Mouse (Mus musculus) WW6 (cell line): ENCODE results near the gene Tmem185b.

ENCODE experiments used
- DNase-seq: peaks from one replicate; pipeline ENCODE4 v3.0.0-alpha.2; 2013; ENCODE audit warnings: low read depth, low spot score

Tmem185b gene

DNA sequence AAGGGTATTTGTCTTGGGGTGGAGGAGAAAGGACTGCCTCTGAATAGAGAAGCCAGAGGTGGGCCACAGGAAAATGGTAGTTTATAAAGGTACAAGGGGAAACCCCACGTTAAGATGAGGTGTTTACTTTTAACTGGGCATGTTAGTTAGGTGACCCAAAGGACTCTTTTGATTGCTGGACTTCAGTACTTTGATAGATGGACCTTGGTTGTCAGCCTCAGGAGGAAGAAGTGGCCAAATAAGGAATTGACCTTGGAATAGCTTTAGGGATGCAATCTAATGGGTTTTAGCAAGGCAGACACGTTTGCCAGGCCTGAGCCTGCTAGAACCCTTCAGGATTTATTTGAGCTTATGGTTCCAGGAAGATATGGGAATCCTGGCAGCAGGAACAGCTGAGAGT, 13.3 kb downstream of the Tmem185b start:
- no peak for DNase-seq

DNA sequence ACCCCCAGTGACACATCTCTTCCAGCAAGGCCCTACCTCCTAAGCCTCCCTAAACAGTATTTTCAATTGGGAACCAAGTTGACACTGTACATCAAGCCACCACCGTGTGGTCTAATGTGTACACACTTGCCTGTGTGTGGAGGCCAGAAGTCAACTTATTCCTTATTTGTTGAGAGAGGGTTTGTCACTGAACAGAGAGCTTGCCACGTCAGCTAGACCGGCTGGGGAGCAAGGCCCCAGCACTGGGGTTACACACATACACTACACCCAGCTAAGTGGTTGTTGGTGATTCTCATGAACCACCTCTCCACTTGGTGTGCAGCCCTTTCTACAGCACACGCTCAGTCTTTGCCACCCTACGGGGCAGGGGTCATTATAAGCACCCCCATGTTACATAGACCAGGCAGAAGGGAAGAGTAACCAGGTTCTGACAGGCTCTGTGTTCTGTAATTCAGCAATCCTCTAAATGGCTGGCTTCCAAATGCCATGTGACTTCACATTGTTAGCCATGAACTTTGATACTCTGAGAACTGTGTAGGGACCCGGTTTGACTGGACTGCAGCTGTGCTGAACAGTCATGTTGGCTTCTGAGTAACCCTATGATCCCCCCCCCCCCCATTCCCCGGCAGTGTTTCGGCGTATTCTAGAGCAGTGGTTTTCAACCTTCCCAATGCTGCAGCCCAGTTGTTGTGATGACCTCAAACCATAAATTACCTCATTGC, 15.0 kb downstream of the Tmem185b start:
- DNase-seq: no peak

DNA sequence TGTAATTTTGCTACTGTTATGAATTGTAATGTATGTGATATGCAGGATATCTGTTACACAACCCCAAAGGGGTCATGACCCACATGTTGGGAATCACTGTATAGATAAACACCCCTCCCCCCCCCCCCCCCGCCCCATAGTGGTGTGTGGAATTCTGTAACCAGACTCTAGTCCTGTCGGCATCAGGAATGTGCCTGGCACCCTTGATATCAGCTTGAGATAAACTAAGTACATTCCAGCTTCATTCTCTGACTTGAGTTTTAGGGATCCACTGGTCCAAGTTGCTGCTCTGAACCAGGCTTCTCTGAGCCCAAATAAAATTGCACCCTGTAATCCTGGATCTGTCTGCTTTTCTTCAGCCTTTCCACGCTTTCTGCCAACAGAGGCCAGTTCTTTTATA, 15.6 kb downstream of the Tmem185b start:
- no peak for DNase-seq

DNA sequence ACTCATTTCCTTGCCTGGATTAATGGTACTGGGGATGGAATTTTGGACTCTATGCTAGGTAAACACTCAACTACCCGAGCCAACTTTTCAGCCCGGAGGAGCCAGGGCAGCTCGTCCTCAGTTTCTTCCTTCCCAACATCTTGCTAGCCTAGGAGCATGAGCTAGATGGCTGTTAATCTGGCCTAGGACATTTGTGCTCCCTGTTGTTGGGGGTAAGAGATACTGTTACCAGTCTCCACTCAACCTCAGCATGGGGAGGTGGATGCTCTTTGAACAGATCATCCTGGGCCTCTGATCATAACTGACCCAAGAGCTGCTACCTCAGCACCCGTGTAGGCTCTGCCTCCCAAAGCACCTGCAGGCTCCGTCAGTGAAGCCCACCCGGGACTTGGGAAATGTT, 17.4 kb downstream of the Tmem185b start:
- DNase-seq: no peak

DNA sequence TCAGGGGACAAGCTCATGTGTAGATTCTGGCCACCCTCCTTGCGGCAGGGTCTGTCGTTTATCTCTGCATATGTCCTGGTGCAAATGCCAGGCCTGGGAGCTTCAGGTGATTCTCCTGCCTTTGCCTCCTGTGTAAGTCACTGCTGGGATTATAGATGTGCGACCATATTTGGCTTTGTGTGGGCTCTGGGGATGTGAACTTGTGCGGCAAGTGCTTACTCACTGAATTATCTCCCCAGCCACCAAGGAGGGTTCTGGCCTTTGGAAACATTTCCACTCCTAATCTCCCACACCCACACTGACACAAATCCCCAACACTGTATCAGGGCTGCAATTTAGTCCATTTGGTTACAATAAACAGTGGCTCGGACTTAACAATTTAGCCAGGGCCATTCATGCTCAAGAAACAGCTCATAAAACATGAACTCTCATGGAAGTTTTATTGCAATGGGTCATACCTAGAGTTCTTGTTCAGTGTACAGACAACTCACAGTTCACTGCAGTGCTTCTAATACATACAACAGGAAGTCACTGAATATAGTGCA, 18.7 kb downstream of the Tmem185b start:
- DNase-seq: no peak

DNA sequence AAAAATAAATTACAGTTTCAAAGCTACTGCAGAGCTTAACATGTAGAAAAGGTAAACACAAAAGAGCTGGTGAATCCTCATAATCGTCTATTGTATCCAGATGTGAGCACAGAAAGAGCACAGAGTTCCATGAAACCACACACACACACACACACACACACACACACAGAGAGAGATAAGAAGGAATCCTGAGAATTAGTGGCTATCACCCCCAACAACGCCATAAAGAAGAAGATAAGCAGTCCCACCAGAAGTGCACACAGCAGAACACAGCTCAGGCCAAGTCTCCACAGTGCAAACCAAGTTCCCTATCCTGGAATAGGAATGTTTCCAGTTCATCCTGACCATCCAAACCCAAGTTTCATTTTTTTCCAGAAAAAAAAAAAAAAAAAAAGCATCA, 19.2 kb downstream of the Tmem185b start:
- no peak for DNase-seq

DNA sequence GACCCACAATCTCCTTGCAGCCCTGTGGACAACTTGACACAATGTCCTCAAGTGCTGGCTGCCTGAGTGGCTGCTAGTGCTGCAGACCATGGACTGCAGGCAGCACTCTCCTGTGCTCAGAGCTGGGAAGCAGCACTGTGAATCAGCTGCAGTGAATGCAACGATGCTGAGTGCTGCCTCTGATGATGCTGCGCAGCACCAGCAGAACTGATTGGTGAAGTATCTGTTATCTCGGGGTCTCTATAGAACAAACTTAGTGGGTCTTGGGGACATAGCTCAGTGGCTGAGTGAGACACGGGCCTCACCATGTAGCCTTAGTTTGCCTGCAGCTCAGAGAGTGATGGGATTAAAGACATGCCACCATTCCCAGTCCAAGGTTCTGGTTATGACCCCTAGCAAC, 19.7 kb downstream of the Tmem185b start:
- DNase-seq: no peak

DNA sequence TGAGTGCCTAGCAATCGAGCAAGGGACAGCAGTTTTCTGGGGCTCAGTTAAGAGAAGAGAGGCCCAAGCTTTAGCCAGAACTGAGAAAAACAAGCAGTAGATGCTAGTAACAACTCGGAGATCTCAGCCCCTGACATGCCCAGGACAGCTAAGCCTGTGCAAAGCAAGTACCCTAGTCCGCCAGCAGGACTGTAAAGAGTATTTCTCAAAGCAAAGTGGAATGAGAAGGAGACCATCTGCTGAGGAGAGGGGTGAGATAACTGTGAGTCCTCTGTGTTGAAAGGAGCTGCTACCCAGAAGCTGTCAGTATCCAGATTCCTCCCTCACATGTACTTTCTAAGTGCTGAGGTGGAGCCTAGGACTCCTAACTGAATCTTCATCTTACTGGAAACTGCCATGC, 20.5 kb downstream of the Tmem185b start:
- no peak for DNase-seq

DNA sequence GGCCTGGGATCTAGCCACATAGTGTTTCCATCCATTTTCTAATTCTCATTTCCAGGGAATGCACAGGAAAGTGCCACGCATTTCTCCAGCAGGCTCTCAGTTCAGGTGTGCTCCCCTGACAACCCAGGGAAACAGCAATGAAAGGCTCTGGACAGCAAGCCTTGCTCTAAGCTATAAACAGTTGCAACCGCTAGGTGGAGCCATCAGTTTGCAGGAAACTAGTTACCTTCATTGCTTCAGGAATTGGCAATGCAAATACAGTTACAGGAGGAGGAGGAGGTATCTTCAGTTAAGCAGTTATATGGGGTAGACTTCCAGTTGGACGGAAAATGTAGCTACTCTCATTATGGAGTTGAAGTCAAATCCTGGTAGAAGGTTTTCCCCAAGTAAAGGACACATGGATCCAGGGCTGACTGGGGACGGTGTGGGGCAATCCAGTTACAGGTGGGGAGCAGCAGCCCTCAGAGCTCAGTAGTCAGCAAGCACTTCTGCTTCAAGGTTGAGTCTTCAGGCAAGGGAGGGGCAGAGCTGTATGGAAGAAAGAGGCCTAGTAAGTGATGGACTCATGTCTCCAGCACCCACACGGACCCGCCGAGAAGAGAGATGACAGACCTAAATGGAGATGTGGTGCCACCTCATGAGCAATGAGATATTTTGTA, 22.8 kb downstream of the Tmem185b start:
- DNase-seq: peak; percentile 46

DNA sequence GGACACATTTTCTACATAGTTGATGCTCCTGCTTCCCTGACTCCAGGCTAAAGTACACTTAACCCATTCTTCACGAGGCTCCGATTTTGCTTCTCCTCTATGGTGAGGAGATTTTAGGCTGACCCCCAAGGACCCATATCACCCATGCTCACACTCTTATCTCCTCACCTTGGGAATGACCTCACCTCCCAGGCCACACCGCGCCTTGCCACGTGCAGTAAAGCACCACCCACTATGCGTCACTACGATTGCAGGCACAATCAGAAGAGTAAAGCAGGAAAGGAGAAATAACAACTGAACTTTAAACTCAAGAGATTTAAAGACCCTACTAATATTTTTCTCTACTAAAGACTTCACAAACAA, 23.3 kb downstream of the Tmem185b start:
- DNase-seq: no peak

DNA sequence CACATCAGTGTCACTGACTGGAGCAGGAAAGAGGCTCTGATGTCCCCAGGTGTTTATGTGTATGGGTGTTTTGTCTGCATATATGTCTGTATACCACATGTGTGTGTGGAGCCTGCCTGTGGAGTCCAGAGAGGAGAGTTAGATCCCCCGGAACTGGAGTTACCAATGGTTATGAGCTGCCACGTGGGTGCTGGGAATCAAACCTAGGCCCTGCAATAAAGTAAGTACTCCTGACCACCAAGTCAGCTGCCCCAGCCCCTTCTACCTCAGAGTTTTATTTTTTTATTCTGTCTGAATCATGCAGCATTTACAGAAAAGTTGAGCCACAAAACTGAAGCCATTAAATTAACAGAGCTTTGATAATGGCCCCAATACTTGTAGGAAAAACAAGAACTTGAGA, 24.1 kb downstream of the Tmem185b start:
- DNase-seq: no peak

DNA sequence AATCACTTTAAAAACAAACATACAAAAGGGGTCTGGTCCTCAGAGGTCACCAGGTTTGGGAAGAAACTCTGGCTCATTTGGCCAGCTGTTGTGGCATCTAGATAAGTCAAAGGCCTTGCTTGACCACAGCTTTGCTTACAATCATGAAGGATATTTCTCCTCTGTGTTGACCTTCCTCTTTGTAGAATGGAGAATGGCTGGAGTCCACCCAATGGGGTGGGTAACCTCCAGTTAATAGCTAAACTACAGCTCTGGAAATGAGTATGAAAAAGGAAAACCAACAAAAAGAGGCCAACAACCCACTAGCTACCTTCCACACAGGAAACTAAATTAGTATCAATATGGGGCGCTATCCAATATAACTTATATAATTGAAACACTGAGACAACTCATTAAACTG, 25.7 kb downstream of the Tmem185b start:
- no peak for DNase-seq

DNA sequence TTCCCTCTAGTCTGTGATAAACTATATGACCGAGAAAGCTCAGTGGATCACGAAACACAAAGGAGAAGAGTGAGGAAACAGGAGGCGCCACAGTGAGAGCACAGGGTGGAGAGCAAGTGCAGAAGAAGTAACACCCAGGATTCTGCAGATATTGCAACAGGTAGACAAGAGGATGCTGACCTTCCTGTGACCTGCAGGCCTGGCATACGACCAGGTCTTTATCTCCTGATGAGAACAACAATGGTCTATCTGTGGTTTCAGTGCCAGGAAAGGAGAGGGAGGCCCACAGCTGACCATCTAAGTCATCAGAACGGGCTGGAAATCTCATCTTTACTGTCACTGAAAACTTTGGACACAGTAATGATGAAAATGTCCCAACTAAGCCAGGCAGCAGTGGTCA, 29.7 kb downstream of the Tmem185b start:
- DNase-seq: no peak

DNA sequence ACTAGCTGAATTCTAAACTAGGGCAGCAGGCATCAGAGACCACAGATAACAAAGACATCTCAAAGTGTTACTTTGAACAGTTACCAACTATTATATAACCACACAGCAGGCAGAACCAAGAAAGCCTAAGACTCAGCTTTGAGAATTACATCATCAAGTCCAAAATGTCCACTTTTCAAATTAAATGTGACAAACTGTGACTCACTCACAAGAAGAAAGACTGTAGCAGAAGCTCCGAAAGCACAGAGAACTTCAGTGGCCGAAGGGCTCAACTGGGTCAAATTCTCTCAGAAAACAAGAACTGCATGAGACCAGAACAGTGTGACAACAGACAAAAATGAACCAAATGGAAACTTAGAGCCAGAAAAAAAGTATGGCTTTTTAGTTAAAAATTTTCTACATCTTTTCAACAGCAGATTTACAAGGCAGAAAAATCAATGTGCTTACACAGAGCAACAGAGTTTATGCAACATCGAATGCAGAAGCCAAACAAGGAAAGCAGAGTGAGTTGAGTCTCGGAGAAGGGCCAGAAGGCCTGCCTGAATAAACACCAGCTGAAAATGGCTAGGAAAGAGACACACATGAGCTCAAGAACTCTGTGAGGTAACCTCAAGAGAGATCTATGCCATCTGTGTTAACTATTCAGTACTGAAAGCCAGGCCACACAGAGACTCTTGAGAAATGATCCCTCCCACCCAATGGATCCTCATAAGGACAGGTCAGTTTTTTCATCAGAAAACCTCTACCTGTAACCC, 31.9 kb downstream of the Tmem185b start:
- no peak for DNase-seq

DNA sequence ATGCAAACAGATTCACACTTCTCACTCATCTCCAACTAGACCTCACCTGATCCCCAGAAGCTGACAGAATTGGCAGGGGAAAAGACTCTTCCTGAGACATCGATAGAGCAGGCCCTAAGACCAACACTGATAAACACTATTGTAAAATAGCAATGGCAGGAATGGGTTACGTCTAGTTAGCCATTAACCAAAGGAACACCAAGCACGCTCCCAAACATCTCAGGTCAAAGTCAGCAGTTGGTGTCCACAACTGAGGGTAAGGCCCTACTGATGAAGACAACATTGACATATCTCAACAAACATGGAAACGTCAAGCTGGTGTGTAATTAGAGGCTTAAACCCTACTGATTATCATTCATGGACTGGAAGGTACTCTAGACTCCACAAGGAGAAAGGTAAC, 39.6 kb downstream of the Tmem185b start:
- no peak for DNase-seq

DNA sequence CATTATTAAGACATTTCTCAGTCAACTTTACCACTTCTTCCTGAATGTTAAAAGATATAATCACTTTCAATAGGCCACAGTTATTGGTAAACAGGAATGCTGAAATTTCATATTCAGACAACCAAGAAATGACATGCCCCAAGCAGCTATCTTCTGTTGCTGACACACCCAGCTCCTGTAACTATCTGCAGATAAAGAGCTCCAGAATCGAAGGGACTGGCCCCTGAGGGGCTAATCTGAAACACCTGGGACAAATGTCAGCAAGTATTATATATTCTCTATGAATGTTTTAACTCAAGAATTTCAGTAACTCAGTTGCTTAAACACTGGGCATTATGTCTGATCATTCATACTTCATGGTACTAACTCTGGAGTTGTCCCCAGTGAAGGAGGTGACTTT, 44.2 kb downstream of the Tmem185b start:
- DNase-seq: no peak
